In the genomic region with DNA sequence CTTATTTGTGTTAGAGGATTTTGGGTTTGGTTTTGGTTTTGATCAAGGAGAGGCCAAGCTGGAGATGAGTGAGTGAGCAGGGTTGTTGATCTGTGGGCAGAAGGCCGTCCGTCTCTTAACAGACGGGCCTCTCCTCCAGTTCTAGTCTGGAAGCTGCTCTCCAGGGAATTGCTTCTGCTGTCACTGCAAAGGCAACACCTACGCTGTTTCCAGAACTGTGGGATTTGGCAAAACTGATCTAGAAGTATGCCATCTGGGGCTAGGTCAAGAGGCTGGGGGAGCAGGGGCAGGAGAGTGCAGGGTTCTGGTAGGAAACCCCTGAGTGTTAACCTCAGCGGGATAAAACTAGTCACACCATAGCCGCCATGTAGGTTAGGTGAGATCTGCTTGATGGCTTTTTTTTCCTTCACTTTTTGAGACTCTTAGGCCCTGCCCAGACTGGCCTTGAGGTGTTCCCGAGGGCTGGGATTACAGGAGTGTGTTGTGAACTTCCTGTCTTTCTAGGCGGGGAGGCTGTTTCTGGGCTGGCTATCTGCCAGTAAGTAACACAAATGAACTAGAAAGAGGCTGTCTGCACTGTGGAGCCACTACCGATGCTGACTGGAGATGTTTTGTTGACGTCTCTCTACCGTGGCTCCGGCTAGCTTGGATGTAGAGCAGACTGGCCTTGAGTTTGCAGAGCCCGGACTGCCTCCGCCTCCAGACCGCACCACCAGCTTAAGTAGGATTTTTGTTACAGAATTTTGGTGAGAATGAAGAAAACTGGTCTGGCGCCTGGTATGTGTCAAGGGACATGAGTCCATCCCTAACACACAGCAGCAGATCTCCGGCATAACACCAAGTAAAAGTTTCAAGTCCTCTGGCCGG, we compare ENCODE assay signal across 8 mouse cellular contexts. TPM values are rescaled to one million over a fixed set of nuclear protein-coding genes. Genes with fewer than 3 reads are reported as not detected.
A peak's percentile ranks its signal among the peaks of the same experiment; 100 is the strongest.
DNase-seq lines count a peak whose midpoint lies in the region; ATAC-seq and TF ChIP-seq lines count a peak whose summit lies in the region.

A gene (plus strand): TSS at position 547 of the 867 bp plus-strand sequence.

- H3K9ac ChIP-seq in hindbrain, embryonic 14.5 days, result peak within 1 kb of the TSS; percentile 63; the same call in 1 of the 2 replicates
- H3K9ac ChIP-seq in liver, embryonic 11.5 days (ENCODE audit: low read depth, low read length), result peak within 1 kb of the TSS; percentile 88

- no peaks in the 10 kb centered on the region for H3K27me3 ChIP-seq in erythroblast, embryonic 14.5 days (ENCODE audit: control insufficient read depth)
- no peaks in the 10 kb centered on the region for H3K27me3 ChIP-seq in testis, adult 2 months (ENCODE audit: control insufficient read depth, insufficient read depth, low read length)
- H3K27me3 ChIP-seq in hindbrain, embryonic 14.5 days (ENCODE audit: control insufficient read depth, insufficient read depth, low read length), result no peaks in the 10 kb centered on the region
- no peaks in the 10 kb centered on the region for H3K27me3 ChIP-seq in liver, embryonic 11.5 days (replicated peaks; ENCODE audit: control insufficient read depth, insufficient read depth, low read length)

- no peak for TF ChIP-seq CTCF in testis, adult 2 months (IDR thresholded peaks at IDR 0.05; ENCODE audit: control insufficient read depth, insufficient read depth, insufficient replicate concordance, low read depth, low read length)

- WGBS in hindbrain, embryonic 14.5 days, result 82% methylated on average over 18 of the region's 18 CpGs
- 71% methylated on average over 18 of the region's 18 CpGs for WGBS in liver, embryonic 11.5 days

- H3K4me2 ChIP-seq in hindbrain, embryonic 14.5 days (replicated peaks), result peak within 1 kb of the TSS; percentile 61
- H3K4me2 ChIP-seq in liver, embryonic 11.5 days, result peak within 1 kb of the TSS; percentile 79

- no peak for ATAC-seq in erythroblast, adult 5-6 weeks (replicated peaks; ENCODE audit: low FRiP score, poor library complexity, severe bottlenecking)
- no peak for ATAC-seq in hindbrain, embryonic 14.5 days (ENCODE audit: low FRiP score)
- ATAC-seq in liver, embryonic 11.5 days (replicated peaks; ENCODE audit: low FRiP score), result no peak
- no peak for ATAC-seq in cerebellum, adult (ENCODE audit: insufficient number of reproducible peaks, low FRiP score, low TSS enrichment)

- peaks cover 48% of the 10 kb centered on the region for H3K36me3 ChIP-seq in erythroblast, embryonic 14.5 days (ENCODE audit: control insufficient read depth)
- H3K36me3 ChIP-seq in testis, adult 2 months (ENCODE audit: control insufficient read depth, insufficient read depth, low read length), result no peaks in the 10 kb centered on the region; the same call in 1 of the 2 replicates
- H3K36me3 ChIP-seq in hindbrain, embryonic 14.5 days (replicated peaks; ENCODE audit: control insufficient read depth, insufficient read depth), result peaks cover 34% of the 10 kb centered on the region
- peaks cover 19% of the 10 kb centered on the region; the same call in 1 of the 2 replicates for H3K36me3 ChIP-seq in liver, embryonic 11.5 days (ENCODE audit: control insufficient read depth, insufficient read depth, low read length)

- H3K4me3 ChIP-seq in erythroblast, embryonic 14.5 days (replicated peaks), result peak within 1 kb of the TSS; percentile 79
- H3K4me3 ChIP-seq in testis, adult 2 months (ENCODE audit: control insufficient read depth, low read depth, low read length), result peak within 1 kb of the TSS; percentile 36
- peak within 1 kb of the TSS; percentile 38 for H3K4me3 ChIP-seq in hindbrain, embryonic 14.5 days (replicated peaks; ENCODE audit: low read length)
- peak within 1 kb of the TSS; percentile 71 for H3K4me3 ChIP-seq in liver, embryonic 11.5 days (ENCODE audit: low read depth, low read length)

- H3K4me1 ChIP-seq in erythroblast, embryonic 14.5 days (ENCODE audit: control insufficient read depth), result peaks cover 49% of the 10 kb centered on the region
- H3K4me1 ChIP-seq in testis, adult 2 months (ENCODE audit: control insufficient read depth, insufficient read depth, low read length), result peaks cover 25% of the 10 kb centered on the region
- H3K4me1 ChIP-seq in hindbrain, embryonic 14.5 days (replicated peaks; ENCODE audit: control insufficient read depth, insufficient read depth, low read length), result peaks cover 17% of the 10 kb centered on the region
- H3K4me1 ChIP-seq in liver, embryonic 11.5 days (replicated peaks; ENCODE audit: control insufficient read depth, insufficient read depth, low read length), result peaks cover 20% of the 10 kb centered on the region

- H3K27ac ChIP-seq in testis, adult 2 months (ENCODE audit: control insufficient read depth, insufficient read depth, low read depth, low read length), result peak within 1 kb of the TSS; percentile 75
- H3K27ac ChIP-seq in hindbrain, embryonic 14.5 days, result peak within 1 kb of the TSS; percentile 90; the same call in 1 of the 2 replicates
- H3K27ac ChIP-seq in liver, embryonic 11.5 days (ENCODE audit: low read depth, low read length), result peak within 1 kb of the TSS; percentile 95

- no peaks in the 10 kb centered on the region for H3K9me3 ChIP-seq in erythroblast, embryonic 14.5 days (ENCODE audit: control insufficient read depth, low read length)
- no peaks in the 10 kb centered on the region for H3K9me3 ChIP-seq in hindbrain, embryonic 14.5 days (ENCODE audit: control insufficient read depth, low read length)
- no peaks in the 10 kb centered on the region for H3K9me3 ChIP-seq in liver, embryonic 11.5 days (ENCODE audit: control insufficient read depth, low read length)

- TF ChIP-seq POLR2A in testis, adult 2 months (IDR thresholded peaks at IDR 0.05; ENCODE audit: control insufficient read depth, low read depth, low read length), result no peak

- no peak for DNase-seq in testis, postnatal 10 days (ENCODE audit: low spot score)
- no peak for DNase-seq in hindbrain, embryonic 14.5 days (ENCODE audit: low spot score)
- DNase-seq in liver, embryonic 11.5 days (ENCODE audit: low spot score), result no peak
- no peak for DNase-seq in embryo, embryonic 10 days (ENCODE audit: low spot score)

RNA-seq across cellular contexts. Expression of the gene that starts here (rescaled TPM):
- polyA plus RNA-seq in erythroblast, embryonic 14.5 days (2012), result 0.04 and 0.37 TPM in 2 replicates
- 1.0 and 2.7 TPM in 2 replicates for total RNA-seq in erythroblast, adult 5-6 weeks (2015; ENCODE audit: low replicate concordance)
- 3.8 TPM in 1 of 2 replicates, not detected in the other for total RNA-seq in erythroblast, adult 5-6 weeks (2017; ENCODE audit: low replicate concordance)
- 10.4 and 11.7 TPM in 2 replicates for polyA plus RNA-seq in testis, adult 2 months (2012; rRNA removed)
- 122 and 138 TPM in 2 replicates for polyA plus RNA-seq in hindbrain, embryonic 14.5 days (2014; fragmentation: Nextera tagmentation; extraction: Ambion mirVana)
- 2.6 and 2.9 TPM in 2 replicates for polyA plus RNA-seq in liver, embryonic 11.5 days (2014; fragmentation: Nextera tagmentation; extraction: Ambion mirVana)
